Mouse (Mus musculus) lung, postnatal 0 days (tissue): ENCODE measurements around the gene Prss32.

Experiments
- CTCF ChIP-seq: IDR thresholded peaks from 2 replicates; pipeline ENCODE4 v1.5.1; 2016; ENCODE audit warnings: antibody characterized with exemption, mild to moderate bottlenecking
- EP300 ChIP-seq: IDR thresholded peaks from 2 replicates; pipeline ENCODE4 v1.6.1; 2016; ENCODE audit warnings: antibody characterized with exemption, mild to moderate bottlenecking, control low read depth

DNA sequence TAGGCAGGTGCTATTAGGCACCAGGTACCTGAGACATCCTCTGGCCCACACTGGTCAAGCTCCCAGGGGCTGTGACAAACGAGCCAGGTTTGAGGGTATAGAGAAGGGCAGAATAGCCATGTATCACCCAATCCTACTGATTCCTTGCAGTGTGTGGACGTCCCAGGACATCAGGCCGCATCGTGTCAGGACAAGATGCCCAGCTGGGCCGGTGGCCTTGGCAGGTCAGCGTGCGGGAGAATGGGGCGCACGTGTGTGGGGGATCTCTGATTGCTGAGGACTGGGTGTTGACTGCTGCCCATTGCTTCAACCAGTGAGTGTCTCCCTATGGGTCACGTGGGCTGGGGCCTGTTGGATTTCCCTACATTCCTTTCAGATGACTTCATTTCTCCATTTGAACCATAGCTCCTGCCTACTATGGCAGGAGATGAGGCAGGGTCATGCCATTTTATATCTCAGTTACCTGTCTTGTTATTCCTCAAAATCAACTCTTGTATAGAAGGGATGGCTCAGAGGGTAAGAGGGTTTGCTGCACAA lies 10.6 kb downstream of the Prss32 start:
- no peak for TF ChIP-seq CTCF
- TF ChIP-seq EP300: no peak
